Mouse (Mus musculus) cerebellum, postnatal 14 days (tissue): ENCODE measurements around the gene Srl.
A peak's percentile ranks its signal among the peaks of the same experiment; 100 is the strongest.
"Not testable (repeated sequence)": the region's sequence is repeated elsewhere in the genome, so short reads cannot be mapped to it uniquely, and the experiment has no call there.

Experiments used
- DNase-seq, 2 experiments: peaks; one replicate each; pipeline ENCODE4 v3.0.0; 2021; ENCODE audit warnings: mixed read lengths in 2 of 2

The Srl gene

DNA sequence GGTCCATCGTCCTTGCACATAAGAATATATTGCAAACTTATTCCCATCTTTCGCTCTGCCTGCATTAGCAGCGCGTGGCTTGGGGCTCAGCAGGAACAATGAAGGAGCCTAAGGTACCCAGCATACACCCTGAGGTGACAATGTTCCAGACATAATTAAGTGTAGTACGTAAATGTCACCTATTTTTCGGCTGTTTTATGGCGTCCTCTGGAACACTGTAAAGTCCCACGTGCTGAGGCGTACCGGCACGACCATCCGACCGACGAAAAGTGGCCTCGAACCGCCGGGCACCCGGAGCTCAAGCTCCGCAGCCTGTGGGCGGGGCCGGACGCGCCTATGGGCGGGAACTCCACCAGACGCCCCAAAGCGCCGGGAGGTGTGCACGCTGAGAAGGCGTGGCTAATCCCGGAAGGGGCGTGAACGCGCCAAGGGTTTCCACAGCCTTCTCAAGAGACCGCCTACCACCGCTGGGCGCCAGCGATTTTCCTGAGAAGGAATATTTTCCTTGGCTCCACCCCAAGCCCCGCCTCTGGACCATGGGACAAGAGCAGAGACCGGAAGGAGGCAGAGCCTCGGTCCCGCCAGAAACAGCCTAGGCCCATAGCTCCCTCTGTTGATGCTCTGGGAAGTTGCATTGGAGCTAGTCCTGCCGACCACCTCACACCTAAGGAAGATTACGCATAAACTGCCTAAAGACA, at the start of gene Srl:
TSS of gene Srl (minus strand) at position 316 of the 698 bp plus-strand sequence.
- peak; percentile 97 to 99 for DNase-seq

DNA sequence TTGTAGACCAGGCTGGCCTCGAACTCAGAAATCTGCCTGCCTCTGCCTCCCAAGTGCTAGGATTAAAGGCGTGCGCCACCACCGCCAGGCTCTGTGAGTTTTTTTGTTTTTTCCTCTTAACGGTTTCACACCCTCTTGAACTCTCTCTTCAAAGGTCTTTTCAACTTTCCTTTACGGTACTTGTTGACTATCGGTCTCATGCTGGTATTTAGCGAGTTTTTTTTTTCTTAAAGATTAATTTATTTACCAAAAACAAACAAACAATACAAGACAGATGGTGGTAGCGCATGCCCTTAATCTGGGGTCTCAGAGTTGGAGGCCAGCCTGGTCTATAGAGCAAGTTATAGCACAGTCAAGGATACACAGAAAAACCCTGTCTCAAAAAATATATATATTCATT, 48.6 kb upstream of the Srl start:
- DNase-seq = no peak

DNA sequence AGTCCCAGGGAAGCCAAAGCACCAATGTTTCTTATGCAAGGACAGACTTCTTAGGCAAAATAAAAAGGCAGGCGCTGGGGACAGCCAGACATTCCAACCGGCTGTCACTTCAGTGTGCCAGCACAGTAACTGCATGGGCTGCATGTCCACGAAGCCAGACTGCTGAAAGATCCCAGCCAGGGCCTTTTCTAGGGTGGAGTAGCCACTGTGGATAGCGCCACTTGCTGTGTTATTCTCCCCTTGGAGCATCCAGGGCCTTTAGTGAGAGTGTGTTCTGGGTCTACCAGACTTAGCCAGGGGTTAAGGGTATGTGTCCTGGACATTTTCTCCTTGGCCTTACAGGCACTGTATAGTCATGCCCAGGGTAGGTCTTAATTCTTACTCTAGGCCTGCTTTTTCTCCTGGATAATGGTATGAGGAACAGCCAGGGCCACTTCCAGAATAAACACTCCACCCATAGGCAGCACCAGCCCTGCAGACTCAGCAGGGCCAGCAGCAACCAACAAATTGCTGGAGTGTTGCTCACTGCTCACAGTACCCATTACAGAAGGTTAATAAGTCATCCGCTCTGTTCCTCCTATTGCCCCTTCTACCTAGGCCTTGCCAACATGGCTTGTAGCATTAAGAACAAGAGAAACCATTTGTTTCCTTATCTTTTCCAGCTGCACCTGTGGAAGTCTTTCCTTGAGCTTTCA, 46.0 kb upstream of the Srl start:
- peak; percentile 21 to 43 for DNase-seq

DNA sequence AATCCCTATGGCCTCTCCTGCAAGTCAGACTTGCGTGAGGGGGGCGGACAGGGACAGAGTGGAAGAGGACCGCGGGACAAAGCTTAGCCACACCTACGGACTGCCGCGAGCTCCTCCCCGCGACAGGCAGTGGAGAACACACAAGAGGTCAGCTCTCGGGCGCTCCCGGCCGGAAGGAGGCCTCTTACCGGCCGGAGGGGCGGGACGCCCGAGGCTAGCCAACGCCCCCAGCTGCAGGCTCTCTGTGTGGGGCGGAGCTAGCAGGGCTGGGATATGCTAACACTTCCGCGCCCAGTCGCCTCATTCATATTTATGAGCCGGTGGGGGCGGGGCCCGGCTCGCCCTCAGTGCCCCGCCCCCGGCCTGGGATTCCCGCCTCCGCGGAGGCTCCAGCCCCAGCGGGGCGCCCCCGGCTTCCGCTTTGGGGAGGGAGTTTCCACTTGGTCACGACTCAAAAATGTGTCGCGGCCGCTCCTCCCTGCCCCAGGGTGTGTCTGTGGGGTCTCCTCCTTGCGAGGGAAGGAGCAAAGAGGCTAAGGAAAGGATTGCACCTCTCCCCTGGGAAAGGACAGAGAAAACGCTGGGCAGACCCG, 45.0 kb upstream of the Srl start:
- peak; percentile 89 to 91 for DNase-seq

DNA sequence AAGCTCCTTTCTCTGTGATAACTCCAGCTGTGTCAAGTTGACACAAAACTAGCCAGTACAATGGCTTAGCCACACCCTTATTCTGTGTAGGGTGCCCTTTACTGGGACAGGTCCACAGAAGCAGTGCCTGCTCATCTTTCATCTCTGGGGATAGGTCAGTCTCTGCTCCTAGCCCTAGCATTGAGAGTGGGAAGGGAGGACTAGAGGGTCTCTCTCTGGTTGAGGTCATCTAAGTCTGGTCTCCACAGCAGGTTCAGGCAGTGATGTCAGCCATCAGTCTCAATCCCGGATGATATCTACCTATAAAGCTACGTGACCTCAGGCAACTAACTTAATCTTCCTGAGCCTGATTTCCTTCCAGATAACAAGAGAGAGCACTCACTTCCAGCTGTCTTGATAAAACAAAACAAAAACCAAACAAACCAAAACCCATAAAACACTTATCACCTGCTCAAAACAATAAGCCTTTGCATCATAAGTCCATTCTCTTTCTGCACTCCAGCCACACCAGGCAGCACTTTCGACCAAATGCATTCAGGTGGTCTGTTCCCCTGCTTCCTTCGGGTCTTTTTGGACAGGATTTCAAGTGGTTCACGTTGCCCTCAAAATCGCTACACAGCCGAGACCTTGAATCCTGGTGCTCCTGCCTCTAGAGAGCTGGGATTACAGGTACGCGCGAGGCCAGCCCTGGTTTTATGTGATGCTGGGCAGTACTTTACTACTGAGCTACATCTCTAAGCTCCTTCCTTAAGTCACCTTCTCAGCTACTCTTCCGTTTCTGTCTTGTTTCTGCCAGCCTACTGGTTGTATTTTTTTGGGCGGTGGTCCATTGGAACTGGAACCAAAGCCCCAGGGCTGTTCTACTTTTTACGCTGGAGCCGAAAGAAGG, 44.3 kb upstream of the Srl start:
- DNase-seq = peak in 1 of 2 experiments; percentile 21

DNA sequence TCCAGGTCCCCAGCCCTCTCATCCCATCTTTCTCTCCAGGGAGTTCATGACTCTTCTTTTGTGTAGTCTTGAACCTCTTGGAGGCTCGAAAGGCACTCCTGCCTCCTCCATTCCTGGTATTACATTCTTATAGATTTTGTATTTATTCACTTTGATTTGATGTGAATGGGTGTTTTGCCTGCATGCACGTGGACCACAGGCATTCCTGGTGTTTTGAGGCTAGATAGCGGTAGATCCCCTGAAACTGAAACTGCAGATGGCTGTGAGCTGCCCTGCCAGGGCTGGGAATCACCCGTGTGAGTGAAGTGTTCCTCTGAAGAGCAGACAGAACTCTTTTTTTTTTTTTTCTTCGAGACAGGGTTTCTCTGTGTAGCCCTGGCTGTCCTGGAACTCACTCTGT, 42.8 kb upstream of the Srl start:
- no peak for DNase-seq

DNA sequence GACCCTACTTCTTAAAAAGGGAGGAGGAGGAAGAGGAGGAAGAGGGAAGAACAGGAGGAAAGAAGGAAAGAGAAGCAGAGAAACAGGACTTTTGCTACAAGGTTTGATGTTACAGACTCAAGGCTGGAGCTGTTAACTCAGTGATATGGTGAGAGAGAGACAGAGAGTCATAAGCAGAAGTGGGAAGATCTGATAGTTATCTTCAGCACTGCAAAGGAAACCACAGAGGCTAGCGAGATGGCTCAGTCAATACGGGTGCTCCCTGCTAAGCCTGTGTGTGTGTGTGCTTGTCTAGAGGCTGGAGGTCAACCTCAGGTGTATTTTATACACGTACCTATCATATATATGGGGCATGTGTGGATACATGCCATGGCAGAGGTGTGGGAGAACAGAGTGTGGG, 42.2 kb upstream of the Srl start:
- no peak for DNase-seq

DNA sequence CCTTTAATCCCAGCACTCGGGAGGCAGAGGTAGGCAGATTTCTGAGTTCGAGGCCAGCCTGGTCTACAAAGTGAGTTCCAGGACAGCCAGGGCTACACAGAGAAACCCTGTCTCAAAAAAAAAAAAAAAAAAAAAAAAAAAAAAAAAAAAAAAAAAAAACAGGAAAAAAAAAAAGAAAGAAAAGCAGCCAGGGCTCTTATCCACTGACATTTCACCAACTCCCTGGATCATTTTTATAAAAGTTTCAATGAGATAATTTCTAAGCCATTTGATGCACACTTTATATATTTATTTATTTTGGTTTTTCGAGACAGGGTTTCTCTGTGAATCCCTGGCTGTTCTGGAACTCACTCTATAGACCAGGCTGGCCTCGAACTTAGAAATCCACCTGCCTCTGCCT, 39.6 kb upstream of the Srl start:
- DNase-seq = not testable (repeated sequence)

DNA sequence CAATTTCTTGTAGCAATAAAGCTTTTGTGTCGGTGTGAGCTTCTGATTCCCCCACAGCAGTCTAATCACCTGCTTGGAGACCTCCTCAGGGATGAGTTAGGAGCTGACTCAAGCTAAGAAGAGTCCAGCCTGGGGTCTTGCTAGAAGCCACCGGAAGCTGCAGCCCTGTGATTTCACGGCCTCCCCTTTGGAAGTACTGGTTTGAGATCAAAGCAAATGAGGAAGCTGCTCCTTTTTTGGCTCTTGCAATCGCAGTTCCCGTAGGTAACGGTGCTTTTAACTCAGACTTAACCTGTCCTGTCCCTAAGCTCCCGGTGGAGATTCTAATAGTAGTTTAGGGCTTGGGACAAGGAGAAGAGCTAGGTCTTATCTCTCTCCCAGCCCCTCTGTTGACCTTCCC, 37.0 kb upstream of the Srl start:
- DNase-seq = no peak

DNA sequence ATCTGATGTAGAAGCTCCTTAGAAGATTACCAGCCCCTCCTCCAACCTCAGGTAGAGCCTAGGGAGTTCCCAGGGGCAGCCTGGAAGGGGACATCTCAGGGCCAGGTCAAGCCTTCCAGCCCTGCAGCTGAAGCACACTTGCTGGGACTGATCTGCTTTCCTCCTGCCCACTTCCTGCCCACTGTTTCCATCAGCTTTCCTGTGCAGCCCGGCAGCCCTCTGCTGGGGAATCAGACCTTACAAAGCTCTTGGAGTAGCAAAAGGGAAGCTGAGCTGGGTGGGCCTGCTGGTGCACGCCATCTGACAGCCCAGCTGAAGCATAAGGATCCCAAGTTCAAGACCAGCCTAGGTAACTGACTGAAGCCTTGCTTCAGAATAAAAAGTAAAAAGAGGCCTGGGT, 35.3 kb upstream of the Srl start:
- DNase-seq = no peak

DNA sequence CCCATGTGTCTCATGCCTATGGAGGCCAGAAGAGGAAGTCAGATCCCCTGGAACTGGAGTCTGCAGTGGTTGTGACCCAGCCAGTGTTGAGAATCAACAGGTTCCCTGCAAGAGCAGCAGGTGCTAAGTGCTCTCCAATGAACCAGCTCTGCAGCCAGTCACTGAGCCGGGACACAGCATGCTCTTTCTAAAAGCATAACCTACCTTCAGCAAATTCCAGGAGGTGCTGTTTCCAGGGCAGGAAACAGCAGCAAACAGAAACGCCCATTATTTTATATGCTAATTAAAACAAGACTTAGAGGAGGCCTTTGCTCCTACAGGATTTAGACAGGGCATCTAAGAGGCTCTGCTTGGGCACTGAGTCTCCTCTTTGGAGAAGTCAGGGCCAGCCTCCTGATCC, 34.4 kb upstream of the Srl start:
- no peak for DNase-seq

DNA sequence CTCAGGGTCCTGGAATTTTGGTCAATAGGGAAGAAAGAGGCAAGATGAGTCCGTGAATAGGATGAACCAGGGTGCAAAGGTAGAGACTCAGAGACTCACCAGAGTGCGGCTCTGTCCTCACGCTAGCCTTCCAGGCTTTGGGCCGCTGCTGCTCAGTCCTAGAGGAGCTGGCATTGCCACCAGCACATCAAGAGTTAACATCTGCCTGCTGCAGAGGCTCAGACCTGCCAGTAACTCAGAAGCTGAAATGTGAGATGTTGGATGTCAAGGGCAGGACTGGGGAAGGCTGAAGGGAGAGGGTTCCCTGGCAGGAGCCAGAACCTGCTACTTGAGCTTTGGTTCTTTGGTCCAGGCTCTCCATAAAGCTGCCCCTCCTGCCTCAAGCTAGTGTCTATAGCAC, 29.1 kb upstream of the Srl start:
- DNase-seq = no peak

DNA sequence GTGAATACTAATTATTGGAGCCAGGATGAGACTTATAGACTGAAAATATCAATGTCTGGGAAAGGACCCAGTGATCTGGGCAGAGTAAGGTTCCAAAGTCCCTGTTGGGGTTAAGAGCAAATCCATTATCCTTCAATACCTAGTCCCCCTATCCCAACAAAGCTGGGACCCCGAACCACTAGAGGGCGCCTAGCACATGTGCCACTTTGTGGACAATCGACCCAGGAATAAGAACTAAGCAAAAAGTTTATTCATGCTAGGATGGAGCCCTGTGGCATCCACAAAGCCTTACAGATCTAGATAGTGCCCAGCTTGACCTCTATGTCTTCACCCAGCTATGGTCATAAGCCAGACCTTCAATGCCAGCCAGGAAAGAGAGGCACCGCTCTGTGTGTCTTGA, 26.3 kb upstream of the Srl start:
- DNase-seq = peak; percentile 88 to 93

DNA sequence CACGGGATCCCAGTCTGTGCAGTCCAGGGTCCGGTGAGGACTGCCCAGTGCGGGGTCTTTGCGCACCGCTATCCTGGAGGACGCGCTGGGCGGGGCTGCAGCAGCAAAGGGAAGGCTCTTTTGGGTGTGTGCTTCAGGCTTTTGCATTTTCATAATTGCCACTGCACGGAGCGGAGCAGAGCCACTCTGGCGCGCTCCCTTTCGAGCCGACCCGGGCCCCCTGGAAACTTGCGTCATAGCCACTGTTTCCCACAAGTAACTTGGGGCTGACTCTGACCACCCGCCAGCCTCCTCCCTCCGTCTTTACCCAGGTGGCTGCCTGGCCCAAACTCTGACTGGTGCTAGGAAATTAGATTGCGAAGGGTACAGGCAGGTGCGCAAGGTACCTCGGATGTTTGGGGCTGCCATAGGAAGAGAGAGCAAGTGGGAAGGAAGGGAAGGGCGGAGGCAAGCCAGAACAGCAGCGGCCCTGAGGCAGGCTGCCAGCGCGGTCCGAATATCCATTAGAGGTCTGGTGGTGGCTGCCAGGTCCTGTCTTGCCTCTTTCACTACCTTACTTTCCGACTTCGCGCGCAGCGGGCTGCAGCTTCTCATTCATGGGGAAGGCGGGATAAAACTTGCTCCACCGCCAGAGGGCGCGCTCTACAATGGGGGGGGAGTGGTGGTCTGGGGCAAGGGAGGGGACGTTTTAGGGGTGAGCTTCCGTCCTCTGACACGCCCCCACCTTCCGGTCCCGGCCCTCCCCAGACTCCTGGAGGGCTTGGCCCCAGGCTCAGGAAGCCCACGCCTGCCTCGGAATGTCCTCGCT, 18.7 kb upstream of the Srl start:
- peak; percentile 73 to 82 for DNase-seq

DNA sequence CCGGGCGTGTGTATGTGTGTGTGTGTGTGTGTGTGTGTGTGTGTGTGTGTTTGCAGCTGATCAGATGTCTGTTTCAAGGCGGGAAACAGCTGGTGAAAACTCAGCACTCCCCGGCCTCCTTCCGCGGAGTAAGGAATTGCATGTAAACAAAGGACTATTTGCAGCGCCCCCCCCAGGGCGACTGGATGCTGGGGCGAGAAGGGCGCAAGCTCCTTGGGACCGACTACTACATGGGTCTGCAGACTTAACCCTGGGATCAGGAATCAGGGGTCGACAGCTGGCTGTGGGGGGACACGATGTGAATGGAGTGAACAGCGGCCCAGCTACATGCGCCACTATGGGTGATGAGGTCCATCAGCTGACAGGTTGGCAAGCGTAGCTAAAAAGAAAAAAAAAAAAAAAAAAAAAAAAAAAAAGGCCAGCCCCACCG, 18.1 kb upstream of the Srl start, which contains the start of gene Tfap4:
TSS of gene Tfap4 (minus strand) at position 140 of the 430 bp plus-strand sequence.
- DNase-seq = peak; percentile 83 to 87

DNA sequence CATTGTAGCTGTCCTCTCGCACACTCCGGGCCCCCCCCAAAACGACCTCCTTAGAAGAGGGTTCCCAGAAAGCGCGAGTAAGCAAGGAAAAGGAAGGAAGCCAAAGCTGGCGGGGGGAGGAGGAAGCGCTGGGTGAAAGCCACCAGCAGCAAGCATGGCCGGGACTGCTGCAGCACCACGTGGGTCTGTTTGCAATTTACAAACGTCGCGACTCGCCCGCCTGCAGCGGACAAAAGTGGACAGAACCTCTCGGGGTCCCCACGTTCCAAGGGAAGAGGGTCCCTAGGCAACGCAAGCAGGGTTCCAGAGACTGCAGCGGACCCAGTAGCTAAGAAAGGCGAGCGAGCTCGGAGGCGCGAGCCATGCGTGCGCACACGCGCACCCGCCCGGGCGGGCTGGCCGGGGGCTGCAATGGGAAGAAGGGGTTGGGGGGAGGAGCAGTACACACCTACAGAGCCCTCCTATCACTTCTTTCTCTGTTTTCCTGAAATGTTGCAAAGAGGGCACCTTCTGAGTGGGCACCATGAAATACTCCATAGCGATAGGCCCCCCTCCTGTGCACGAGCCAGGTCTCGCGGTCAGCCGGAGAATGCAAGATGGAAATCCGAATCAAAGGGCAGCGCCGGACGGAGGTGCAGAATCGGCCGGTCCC, 17.5 kb upstream of the Srl start:
- peak; percentile 77 to 79 for DNase-seq

DNA sequence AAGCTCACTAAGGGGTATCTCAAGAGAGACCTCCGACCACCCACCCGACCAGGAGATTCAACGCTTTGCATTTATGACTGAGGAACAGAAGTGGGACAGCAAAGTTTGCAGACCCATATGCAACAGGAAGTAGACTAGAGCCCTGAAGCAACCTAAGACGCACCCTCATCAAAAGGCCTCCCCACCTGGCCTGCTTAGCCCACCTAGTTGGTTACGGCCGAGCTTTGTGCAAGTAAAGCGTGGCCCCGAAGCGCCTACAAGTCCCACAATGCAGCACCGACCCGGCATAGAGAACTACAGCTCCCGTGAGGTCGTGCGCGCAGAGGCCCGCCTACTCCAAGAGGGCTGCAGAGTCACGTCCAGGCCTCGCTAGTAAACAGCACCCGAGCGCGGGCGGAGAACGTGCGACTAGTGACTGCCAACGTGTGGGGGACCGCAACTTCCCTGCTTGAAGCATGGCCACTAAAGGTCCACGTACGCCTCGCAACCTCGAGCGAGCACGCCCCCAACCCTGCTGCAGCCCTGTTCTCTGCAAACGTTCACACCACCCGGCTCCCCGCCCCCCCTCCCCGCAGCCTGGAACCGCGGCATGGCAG, 16.9 kb upstream of the Srl start:
- peak; percentile 90 to 92 for DNase-seq

DNA sequence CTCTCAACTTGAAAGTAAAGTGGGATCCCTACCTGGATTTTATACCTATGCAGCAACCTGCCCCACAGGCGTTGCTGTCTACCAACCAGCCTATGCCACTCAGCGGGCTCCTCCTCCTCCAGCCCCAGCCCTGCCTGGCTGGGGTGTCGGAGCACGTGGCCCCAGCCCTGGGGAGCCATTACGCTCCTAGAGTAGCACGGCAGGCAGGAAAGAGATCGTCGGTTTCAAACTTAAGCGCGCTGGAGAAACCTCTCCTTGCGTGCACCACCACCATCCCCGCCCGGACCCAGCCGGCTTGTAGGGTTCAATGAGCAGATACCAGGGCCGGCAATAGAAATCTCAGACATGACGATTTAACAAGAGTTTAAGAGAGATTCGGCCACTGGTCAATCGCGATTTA, 16.3 kb upstream of the Srl start:
- DNase-seq = peak; percentile 56 to 61

DNA sequence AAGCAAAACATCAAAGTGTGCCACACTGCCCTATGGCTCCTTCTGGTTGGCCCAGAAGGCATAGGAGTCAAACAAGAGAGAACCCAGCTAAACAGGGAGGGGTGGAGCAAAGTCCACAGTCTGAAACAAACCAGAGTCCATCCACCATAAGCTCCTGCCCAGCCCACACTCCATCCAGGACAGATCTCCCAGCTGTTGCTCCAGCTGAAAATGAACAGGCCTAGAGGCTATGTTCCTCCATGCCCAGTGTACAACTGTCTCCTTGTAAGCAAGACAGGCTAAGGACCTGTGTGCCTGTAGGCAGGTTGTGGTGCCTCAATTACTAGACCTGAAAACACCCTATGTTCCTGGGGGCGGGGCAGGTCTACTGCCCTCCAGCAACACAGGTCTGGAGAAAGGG, 15.5 kb upstream of the Srl start:
- no peak for DNase-seq

DNA sequence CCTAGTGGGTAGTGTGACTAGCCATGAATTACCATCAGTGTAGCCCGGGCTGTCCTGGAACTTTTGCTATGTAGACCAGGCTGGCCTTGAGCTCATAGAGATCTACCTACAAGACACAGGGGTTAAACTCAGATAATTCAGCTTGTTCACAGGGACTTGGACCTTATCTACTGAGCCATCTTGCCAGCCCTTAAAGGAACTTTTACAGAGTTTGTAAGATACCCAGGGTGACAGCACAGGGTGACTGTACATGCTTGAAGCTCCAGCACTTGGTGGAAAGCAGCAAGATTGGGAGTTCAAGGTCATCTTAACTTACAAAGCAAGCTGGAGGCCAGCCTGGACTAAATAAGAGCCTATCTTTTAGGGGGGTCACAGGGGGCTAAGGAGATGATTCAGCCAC, 13.9 kb upstream of the Srl start:
- no peak for DNase-seq
